Mouse (Mus musculus): Measurements from ENCODE around the gene Bfar.
"Not testable (repeated sequence)": the region's sequence is repeated elsewhere in the genome, so short reads cannot be mapped to it uniquely, and the experiment has no call there.

The Bfar gene

GRCm38 (mm10) chr16:13716821-13717553 is 45.3 kb downstream of the Bfar start:
- DNase-seq (ENCODE audit: extremely low spot score, low read depth, low spot score): no peak

DNA sequence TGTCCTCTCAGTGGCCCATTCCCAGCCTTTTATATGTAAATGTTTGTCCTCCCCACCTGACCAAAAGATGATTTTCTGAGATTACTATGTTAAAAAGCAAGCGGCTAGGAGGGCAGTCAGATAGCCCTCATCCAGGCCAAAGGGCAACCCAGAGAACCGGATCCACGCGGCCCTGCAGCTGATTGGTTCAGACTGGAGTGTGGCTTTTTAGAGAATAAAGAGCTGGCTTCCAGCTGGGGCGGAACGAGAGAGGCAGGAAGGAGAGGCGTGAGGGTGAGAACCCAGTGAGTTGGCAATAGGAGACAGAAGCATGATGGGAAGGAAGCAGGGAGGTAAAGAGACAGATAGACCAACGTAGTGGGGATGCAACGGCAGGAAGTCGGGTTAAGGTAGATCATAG is 51.3 kb downstream of the Bfar start:
- DNase-seq (ENCODE audit: extremely low spot score, low read depth, low spot score): no peak

- no peak for DNase-seq (ENCODE audit: extremely low spot score, low read depth, low spot score)
Measured at GRCm38 (mm10) chr16:13727811-13728335, 56.2 kb downstream of the Bfar start.

DNA sequence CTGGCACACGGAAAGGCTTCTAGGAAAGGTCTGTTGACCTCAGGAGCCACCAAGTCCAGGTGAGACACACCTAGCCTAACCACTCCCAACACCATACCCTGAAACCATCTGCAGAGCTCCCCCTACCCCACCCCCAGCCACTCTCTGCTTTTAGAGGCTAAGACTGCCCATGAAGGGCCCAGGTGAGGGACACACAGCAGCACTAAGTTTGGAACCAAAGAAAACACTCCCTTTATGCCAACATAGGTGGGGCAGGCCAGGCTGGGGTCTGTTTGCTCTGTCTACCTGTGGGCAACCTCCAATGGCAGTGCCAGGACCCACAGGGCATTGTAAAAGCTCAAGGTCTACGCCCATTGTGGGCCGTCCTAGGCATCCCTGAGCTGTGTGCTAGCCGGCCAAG is 57.8 kb downstream of the Bfar start:
- no peak for DNase-seq (ENCODE audit: extremely low spot score, low read depth, low spot score)

DNA sequence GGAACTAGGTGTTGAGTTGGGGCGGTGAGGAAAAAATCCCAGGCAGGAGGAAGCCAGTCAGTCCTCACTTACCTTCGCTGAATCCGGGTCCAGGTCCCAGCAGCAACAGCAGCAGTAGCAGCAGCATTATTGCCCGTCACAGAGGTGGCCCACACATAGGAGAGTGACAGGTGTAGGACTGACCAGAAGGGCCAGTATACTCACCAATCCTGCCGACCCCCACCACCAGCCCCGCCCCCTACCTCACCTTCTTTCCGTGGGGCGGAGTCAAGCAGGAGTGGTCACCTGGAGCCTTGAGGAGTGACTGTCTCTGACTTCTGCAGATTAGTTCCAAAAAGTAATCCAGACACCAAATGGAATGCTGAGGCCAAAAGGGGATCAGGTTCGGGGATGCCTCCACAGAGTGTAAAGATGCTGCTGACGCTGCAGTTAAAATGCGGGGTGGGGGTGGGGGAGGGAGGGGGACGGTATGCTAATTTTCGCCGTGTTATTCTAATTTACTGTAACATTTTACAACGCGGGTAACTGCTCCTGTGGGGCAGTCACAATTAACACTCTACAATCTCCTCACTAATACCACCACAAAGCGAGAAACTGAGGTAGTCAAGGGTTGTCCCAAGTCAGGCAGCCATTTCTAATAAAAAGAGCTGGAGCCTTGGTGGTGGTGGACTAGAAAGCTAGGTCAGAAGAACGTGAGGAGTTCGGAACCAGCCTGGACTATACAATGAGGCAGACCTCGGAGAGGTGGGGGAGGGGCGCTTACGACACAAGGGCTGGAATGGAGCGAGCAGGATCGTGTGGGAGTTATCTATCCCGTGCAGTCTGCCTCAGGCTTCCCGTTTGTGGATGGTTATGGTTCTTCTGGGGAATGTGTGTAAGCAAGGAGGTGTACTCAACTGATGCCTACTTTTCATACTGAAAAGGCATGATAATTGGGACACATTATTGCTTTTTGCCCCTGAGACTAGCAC is 58.9 kb downstream of the Bfar start, which contains the start of gene Pla2g10:
Gene Pla2g10 (minus strand): TSS at position 699 of the 971 bp plus-strand sequence.
- DNase-seq (ENCODE audit: extremely low spot score, low read depth, low spot score): no peak

DNA sequence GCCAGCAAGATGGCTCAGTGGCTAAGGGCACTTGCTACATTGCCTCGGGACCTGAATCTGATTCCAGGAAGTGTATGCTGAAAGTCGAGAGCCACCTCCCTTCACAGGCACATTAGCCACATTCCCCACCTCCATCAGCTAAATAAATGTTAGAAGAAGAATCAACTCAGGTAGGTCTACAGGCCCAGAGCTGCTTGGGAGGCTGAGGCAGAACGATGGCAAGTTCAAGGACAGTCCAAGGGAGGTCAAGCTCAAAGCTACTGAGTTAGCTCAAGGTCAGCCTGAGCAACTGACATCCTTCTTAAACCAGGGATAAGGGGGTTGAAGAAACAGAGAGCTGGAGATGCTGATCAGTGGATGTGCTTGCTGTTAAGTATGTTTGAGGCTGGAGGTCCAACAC is 61.1 kb downstream of the Bfar start:
- no peak for DNase-seq (ENCODE audit: extremely low spot score, low read depth, low spot score)

- DNase-seq (ENCODE audit: extremely low spot score, low read depth, low spot score): peak; percentile 33
Measured at GRCm38 (mm10) chr16:13733518-13734137, 62.0 kb downstream of the Bfar start.

DNA sequence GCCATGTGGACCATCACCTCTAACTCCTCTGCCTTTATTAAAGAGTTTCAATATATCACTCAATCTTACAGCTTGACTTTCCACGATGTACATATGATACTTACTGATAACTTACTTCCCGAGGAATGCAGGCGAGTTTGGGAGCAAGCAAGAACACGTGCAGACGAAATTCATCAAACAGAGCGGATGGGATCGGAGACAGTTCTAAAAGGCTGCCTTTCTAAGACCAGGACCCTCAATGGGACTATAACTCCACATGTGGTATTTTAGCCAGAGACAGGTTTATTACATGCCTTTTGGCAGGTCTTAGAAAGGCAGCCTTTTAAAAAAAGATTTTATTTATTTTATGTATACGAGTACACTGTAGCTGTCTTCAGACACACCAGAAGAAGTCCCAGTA is 64.3 kb downstream of the Bfar start:
- DNase-seq (ENCODE audit: extremely low spot score, low read depth, low spot score): no peak

DNA sequence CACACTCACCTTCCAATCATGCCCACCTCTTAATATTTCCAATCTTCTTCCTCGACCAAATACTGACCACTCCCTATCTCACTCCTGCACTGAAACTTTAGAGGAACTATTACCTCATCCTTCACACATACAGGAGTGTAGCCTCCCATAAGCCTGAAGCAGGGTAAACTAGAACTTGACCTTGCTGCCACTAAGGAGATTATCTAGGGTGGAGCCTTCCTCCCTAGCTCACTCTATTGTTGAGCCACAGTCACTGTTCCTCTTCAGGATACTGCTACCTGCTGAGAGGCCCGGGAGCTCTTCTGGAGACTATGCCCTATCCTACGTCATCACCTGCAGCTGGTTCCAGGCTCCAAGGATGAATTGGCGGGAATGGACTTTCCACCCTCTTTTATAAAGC is 67.4 kb downstream of the Bfar start:
- DNase-seq (ENCODE audit: extremely low spot score, low read depth, low spot score): not testable (repeated sequence)

- no peak for DNase-seq (ENCODE audit: extremely low spot score, low read depth, low spot score)
Measured at GRCm38 (mm10) chr16:13740844-13741243, 69.2 kb downstream of the Bfar start.

- DNase-seq (ENCODE audit: extremely low spot score, low read depth, low spot score): no peak
Measured at GRCm38 (mm10) chr16:13747708-13748107, 76.0 kb downstream of the Bfar start.

DNA sequence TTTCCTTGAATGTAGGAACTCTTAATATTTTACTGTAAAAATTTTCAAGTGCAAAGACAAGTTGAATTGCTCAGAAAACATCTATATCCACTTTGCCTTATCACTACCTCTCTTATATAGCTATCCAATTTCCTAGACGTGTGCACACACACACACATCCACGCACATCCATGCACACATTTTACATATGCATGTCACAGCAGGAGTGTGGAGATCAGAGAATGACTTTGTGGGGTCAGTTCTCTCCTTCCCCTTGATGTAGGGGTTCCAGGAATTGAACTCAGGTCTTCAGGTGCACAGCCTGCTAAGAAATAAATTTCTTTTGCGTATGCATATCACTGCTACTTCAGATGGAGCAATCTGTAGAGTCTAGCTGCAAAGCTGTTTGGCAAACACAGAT is 76.5 kb downstream of the Bfar start:
- no peak for DNase-seq (ENCODE audit: extremely low spot score, low read depth, low spot score)

GRCm38 (mm10) chr16:13748813-13749212 is 77.2 kb downstream of the Bfar start:
- DNase-seq (ENCODE audit: extremely low spot score, low read depth, low spot score): not testable (repeated sequence)

DNA sequence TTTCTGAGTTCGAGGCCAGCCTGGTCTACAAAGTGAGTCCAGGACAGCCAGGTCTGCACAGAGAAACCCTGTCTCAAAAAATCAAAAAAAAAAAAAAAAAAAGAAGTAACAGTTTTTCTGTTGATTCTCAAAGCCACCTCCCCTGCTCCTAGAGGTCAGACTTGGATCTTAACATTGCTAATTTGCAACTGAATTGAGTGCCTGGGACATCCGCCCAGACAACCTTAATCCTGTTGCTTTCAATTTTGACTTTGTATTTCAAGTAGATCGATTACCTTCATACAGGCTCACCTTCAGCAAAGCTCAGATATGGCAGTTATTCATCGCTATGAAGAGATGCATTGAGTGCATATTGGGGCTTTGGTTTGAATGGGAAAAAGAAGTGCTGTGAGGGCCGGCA is 77.6 kb downstream of the Bfar start:
- no peak for DNase-seq (ENCODE audit: extremely low spot score, low read depth, low spot score)

- DNase-seq (ENCODE audit: extremely low spot score, low read depth, low spot score): no peak
Measured at GRCm38 (mm10) chr16:13749981-13750380, 78.3 kb downstream of the Bfar start.

- DNase-seq (ENCODE audit: extremely low spot score, low read depth, low spot score): no peak
Measured at GRCm38 (mm10) chr16:13750626-13751025, 79.0 kb downstream of the Bfar start.

Data from hindlimb bud, embryonic 11.5 days (tissue).